ENCODE assay signal across 10 mouse cellular contexts in the genomic region with DNA sequence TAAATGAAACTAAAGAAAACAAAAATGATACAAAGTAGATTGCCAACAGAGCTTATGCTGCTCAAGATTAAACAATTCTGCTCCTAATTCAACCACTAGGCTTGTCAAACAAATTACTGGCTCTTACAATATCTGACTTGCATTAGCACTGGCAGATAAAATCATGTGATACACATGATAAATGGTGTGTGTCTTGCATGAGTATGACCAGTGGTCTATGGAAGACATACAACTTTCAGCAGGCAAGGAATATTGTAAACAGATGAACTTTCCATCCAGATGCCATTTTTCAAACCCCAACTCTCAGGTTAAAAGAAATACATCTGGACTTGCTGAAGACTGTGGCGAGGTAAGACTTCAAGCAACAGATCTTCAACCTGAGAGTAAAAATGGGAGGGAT.
"Had no signal": no experiment of that assay in that cellular context is flagged by ENCODE, and none has a peak within 500 bp of the region (broad histone marks: within the 10 kb centered on the region; RNA-seq: fewer than 3 reads in every experiment).

No protein-coding gene starts in this region.

- H3K9me3 ChIP-seq: midbrain, embryonic 13.5 days; stomach, embryonic 15.5 days had no signal

- H3K27ac ChIP-seq: left cerebral cortex, adult 2 months; liver, embryonic 14.5 days; midbrain, embryonic 13.5 days; stomach, embryonic 15.5 days had no signal

- H3K4me2 ChIP-seq: midbrain, embryonic 13.5 days; stomach, embryonic 15.5 days had no signal

- H3K4me1 ChIP-seq: midbrain, embryonic 13.5 days; stomach, embryonic 15.5 days had no signal

- ATAC-seq: midbrain, embryonic 13.5 days had no signal

- H3K4me3 ChIP-seq: left cerebral cortex, adult 2 months; midbrain, embryonic 13.5 days; stomach, embryonic 15.5 days had no signal

- H3K27me3 ChIP-seq: midbrain, embryonic 13.5 days; stomach, embryonic 15.5 days had no signal

- H3K9ac ChIP-seq: liver, embryonic 14.5 days; midbrain, embryonic 13.5 days; stomach, embryonic 15.5 days had no signal

- H3K36me3 ChIP-seq: midbrain, embryonic 13.5 days; stomach, embryonic 15.5 days had no signal

- DNase-seq: kidney, adult 8-10 months; kidney, postnatal 25 days; lung, adult 18-20 months; right cerebral cortex, adult 18-20 months; right cerebral cortex, postnatal 25 days; thymus, postnatal 4 days had no signal
